Mouse (Mus musculus): ENCODE results near the gene Pcgf1.

Pcgf1 gene

GRCm38 (mm10) chr6:83103130-83103650 is 25.5 kb downstream of the Pcgf1 start:
- DNase-seq = no peak

GRCm38 (mm10) chr6:83104158-83104557 is 26.5 kb downstream of the Pcgf1 start:
- no peak for DNase-seq

GRCm38 (mm10) chr6:83107566-83108400 is 30.1 kb downstream of the Pcgf1 start:
- peak; percentile 89 for DNase-seq

GRCm38 (mm10) chr6:83108762-83109668 is 31.3 kb downstream of the Pcgf1 start, which contains the start of gene Mrpl53:
Mrpl53 (plus strand) TSS chr6:83109040.
- DNase-seq = peak; percentile 90

- DNase-seq = no peak
Measured at GRCm38 (mm10) chr6:83111510-83112136, 34.0 kb downstream of the Pcgf1 start.

- peak; percentile 98 for DNase-seq
Measured at GRCm38 (mm10) chr6:83115011-83115671, 37.5 kb downstream of the Pcgf1 start, which contains the start of gene Mogs. Mogs (plus strand) TSS chr6:83115496.

- no peak for DNase-seq
Measured at GRCm38 (mm10) chr6:83115682-83116372, 38.2 kb downstream of the Pcgf1 start.

GRCm38 (mm10) chr6:83116373-83117164 is 38.9 kb downstream of the Pcgf1 start:
- peak; percentile 11 for DNase-seq

GRCm38 (mm10) chr6:83117165-83117438 is 39.4 kb downstream of the Pcgf1 start:
- no peak for DNase-seq

GRCm38 (mm10) chr6:83117616-83118015 is 39.9 kb downstream of the Pcgf1 start:
- DNase-seq = peak; percentile 21

GRCm38 (mm10) chr6:83118369-83118768 is 40.7 kb downstream of the Pcgf1 start:
- peak; percentile 20 for DNase-seq

- DNase-seq = peak; percentile 14
Measured at GRCm38 (mm10) chr6:83118825-83119733, 41.4 kb downstream of the Pcgf1 start.

- DNase-seq = peak; percentile 66
Measured at GRCm38 (mm10) chr6:83119734-83120051, 42.0 kb downstream of the Pcgf1 start.

GRCm38 (mm10) chr6:83120930-83121862 is 43.5 kb downstream of the Pcgf1 start, which contains the start of gene Wbp1:
Wbp1 (minus strand) TSS chr6:83121559.
- peak; percentile 95 for DNase-seq

GRCm38 (mm10) chr6:83121863-83122710 is 44.4 kb downstream of the Pcgf1 start:
- peak; percentile 50 for DNase-seq

- DNase-seq = no peak
Measured at GRCm38 (mm10) chr6:83122961-83123360, 45.3 kb downstream of the Pcgf1 start.

GRCm38 (mm10) chr6:83124851-83125312 is 47.2 kb downstream of the Pcgf1 start:
- DNase-seq = peak; percentile 95

GRCm38 (mm10) chr6:83125331-83125730 is 47.7 kb downstream of the Pcgf1 start, which contains the start of gene Ino80b:
Ino80b (minus strand) TSS chr6:83125431.
- no peak for DNase-seq

All from kidney, postnatal 10 days (tissue).